Mouse (Mus musculus): Measurements from ENCODE around the gene Mgat5b. TPM values are rescaled to one million over a fixed set of nuclear protein-coding genes. Genes with fewer than 3 reads are reported as not detected.

Gene Mgat5b
- polyA plus RNA-seq, 1 experiment = 95.1 TPM

DNA sequence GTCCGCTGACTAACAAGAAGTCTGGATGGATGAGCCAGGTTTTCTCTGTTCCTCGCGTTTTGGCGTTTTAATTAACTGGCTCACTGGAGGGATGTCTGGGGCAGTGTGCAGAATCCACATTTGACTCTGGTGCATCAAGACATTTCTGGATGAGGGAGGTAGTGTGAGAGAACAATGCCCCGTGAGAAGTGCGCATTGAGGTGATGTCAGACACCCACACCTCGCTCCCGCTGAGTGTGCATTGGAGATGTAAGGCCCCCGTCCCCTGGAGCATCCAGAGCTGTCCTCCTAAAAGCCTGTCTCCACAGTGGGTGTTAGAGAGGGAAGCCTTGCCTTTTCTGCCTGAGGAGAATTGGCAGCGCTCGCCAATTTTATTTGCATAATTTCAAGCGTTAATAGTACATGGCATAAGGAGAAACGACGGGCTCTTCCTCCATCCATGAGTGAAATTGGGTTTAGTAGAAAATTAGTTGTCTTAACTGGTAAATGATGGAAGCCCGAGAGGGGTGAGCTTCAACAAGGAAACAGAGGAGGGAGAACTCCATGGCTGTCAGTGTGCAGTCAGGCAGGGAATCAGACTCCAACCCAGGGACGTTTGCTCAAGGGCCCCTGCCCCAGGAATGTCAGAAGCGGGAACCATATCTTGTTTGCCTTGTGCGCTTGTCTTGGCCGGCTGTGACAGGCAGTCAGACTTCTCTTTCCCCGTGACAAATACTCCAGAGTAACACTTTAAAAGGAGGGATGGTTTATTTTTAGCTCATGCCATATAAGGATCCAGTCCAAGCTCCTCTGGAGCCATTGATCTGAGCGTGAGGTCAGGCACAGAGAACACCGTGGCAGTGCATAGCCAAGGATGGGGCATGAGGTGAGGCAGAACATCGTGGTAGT, 35.8 kb downstream of the Mgat5b start:
- DNase-seq (ENCODE audit: low read depth) = peak; percentile 81
- no peak for TF ChIP-seq CTCF (IDR thresholded peaks at IDR 0.05; ENCODE audit: borderline replicate concordance, extremely low read depth, insufficient read depth, insufficient read length)
- no peak for TF ChIP-seq POLR2A (IDR thresholded peaks at IDR 0.05; ENCODE audit: borderline replicate concordance, extremely low read depth, insufficient read depth, insufficient read length, poor library complexity, severe bottlenecking)

DNA sequence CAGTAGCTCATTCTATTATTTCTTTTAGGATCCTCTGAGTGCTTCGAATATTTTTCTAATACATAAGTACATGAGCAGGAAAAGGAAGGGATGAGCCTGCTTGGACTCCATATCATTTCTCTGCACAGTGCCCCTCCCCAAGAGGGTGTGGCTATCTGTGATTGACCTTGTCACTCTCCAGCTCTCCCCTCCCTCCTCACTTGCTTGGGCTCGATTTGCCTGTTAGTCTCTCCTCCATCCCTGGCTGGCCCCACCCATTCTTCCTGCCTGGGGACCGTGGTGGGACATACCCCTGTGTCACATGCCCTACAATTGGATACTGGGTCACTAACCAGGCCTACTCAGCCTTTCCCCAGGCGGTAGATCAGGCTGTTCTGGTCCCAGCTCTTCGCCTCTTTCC, 39.9 kb downstream of the Mgat5b start:
- no peak for DNase-seq (ENCODE audit: low read depth)
- no peak for TF ChIP-seq CTCF (IDR thresholded peaks at IDR 0.05; ENCODE audit: borderline replicate concordance, extremely low read depth, insufficient read depth, insufficient read length)
- no peak for TF ChIP-seq POLR2A (IDR thresholded peaks at IDR 0.05; ENCODE audit: borderline replicate concordance, extremely low read depth, insufficient read depth, insufficient read length, poor library complexity, severe bottlenecking)

DNA sequence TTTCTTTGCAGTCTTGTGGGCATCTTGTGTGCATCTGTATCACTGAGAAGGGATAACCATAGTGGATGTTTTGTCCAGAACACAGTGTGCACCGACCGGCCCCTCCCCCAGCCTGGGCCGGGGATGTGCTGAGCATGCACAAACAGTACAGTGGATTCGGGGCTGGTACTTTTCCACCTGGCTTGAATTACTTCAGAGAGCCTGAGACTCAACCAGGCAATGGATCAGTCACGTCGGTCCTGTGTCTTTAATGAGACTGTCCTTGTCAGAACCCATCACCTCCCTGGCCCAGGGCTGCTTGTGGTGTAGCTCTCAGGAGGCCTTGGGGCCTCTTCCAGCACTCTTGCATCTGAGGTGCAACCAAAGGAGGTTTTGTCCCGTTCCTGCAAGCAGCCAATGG, 46.4 kb downstream of the Mgat5b start:
- TF ChIP-seq POLR2A (IDR thresholded peaks at IDR 0.05; ENCODE audit: borderline replicate concordance, extremely low read depth, insufficient read depth, insufficient read length, poor library complexity, severe bottlenecking) (no peak), CTCF (IDR thresholded peaks at IDR 0.05; ENCODE audit: borderline replicate concordance, extremely low read depth, insufficient read depth, insufficient read length) (no peak)
- no peak for DNase-seq (ENCODE audit: low read depth)

DNA sequence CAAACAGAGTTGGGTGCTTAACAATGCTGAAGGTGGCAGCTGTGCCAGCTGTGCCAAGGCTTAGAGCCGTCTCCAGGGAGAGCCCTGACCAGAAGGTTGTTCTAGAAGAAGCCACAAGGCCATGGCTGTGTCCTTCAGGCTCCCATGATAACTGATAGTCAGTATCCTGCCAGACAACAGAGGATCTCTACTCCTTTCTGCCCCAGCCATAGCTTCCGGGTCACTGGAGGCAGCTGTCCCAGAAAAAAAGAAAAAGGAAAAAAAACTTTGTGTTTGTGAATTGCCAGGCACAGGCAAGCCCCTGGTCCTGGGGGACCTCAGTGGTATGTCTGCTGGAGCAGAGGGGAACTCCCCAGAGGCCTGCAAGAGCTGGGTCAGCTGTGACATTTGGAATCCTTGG, 47.3 kb downstream of the Mgat5b start:
- no peak for DNase-seq (ENCODE audit: low read depth)
- TF ChIP-seq CTCF (IDR thresholded peaks at IDR 0.05; ENCODE audit: borderline replicate concordance, extremely low read depth, insufficient read depth, insufficient read length) = no peak

DNA sequence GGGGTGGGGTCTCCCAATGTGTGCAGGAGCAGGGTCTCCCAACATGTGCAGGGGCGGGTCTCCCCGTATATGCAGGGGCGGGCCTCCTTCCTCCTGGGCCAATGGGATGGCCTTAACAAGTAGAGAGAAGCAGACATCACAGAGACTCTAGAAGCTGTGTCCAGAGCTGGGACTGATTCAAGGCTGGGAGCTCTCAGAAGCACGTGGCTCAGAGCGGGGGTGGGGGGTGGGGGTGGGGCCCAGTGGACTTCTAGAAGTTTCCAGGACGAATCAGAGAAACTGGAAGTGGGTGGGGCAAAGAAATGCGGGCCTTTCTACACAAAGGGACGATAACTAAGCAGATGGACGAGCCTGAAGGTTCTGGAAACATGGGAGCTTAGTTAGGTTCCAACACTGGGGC, 49.9 kb downstream of the Mgat5b start:
- DNase-seq (ENCODE audit: low read depth) = no peak
- TF ChIP-seq CTCF (IDR thresholded peaks at IDR 0.05; ENCODE audit: borderline replicate concordance, extremely low read depth, insufficient read depth, insufficient read length) (no peak), POLR2A (IDR thresholded peaks at IDR 0.05; ENCODE audit: borderline replicate concordance, extremely low read depth, insufficient read depth, insufficient read length, poor library complexity, severe bottlenecking) (no peak)

DNA sequence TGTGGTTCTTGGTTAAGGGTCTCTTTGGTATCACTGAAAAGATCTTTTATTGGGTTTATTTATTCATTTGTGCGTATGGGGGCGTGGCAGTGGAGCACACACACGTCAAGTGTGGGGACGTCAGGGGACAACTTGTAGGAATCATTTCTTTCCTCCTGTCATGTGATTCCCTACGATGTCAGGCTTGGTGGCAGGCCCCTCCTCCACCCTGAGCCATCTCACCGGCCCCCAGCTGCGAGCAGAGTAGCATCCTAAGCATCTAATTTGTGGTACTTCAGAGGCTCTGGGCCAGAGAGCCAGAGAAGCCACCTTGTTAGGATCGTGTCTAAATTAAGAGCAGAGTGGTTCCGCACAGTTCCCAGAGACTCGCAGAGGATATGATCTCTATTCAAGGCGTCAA, 50.8 kb downstream of the Mgat5b start:
- TF ChIP-seq CTCF (IDR thresholded peaks at IDR 0.05; ENCODE audit: borderline replicate concordance, extremely low read depth, insufficient read depth, insufficient read length) (no peak), POLR2A (IDR thresholded peaks at IDR 0.05; ENCODE audit: borderline replicate concordance, extremely low read depth, insufficient read depth, insufficient read length, poor library complexity, severe bottlenecking) (no peak)
- no peak for DNase-seq (ENCODE audit: low read depth)

DNA sequence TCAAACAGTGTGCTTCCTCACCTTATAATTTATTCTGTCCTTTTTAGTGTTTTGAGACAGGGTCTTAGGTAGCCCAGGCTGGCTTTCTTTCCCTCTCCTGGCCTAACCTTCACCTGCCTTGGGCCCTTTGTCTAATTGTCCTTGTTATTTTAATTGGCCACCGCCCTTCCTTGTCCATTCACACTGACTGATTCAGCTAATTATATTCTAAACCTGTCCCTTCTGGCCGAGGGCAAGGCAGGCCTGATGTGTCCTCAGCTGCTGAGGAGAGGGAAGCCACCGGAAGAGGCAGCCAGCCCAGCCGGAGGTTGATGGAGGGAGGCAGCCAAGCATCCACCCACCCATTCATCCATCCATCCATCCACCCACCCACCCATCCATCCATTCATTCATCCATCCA, 52.2 kb downstream of the Mgat5b start:
- DNase-seq (ENCODE audit: low read depth) = no peak

DNA sequence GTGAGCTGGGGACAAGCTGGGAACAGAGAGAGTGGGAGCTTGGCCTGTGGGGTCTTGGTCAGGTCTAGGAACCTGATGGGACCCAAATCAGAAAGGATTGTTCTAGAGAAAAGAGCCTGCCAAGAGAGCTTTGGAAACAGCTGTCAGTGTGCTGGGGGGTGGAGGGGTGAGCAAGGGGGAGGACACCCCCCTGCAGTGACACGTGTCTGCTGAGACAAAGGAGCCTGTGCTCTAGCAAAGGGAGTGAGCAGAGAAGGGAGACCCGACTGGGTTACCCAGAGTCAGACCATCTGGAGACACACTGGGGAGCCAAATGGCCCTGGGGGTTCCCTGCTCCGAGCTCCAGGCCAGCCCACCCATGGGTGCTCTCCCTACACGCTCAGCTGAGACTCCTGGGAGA, 54.2 kb downstream of the Mgat5b start:
- peak; percentile 82 for DNase-seq (ENCODE audit: low read depth)
- TF ChIP-seq POLR2A (IDR thresholded peaks at IDR 0.05; ENCODE audit: borderline replicate concordance, extremely low read depth, insufficient read depth, insufficient read length, poor library complexity, severe bottlenecking) = no peak
- TF ChIP-seq CTCF (IDR thresholded peaks at IDR 0.05; ENCODE audit: borderline replicate concordance, extremely low read depth, insufficient read depth, insufficient read length) = no peak

More for the DNA sequence above, 52.2 kb downstream of the Mgat5b start:
- TF ChIP-seq POLR2A (IDR thresholded peaks at IDR 0.05; ENCODE audit: borderline replicate concordance, extremely low read depth, insufficient read depth, insufficient read length, poor library complexity, severe bottlenecking) = no peak

DNA sequence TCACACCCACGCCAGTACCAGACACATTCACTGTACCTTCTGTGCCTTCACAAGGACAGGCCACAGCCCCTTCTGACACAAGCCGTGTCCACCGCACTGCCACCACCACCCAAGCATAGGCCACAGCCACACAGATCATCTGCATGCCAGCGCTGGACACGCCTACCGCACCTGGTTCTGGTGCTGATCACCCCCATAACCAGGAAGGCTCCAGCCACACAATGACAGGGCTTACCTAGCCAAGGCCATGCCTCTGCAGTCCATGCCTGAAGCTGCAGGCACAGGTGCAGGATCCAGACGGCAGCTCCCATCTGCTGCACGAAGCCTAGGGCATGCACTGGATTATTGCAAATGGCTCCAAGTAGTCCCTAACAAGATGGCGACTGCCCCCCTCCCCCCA, 54.8 kb downstream of the Mgat5b start:
- TF ChIP-seq POLR2A (IDR thresholded peaks at IDR 0.05; ENCODE audit: borderline replicate concordance, extremely low read depth, insufficient read depth, insufficient read length, poor library complexity, severe bottlenecking) (no peak), CTCF (IDR thresholded peaks at IDR 0.05; ENCODE audit: borderline replicate concordance, extremely low read depth, insufficient read depth, insufficient read length) (no peak)
- no peak for DNase-seq (ENCODE audit: low read depth)

DNA sequence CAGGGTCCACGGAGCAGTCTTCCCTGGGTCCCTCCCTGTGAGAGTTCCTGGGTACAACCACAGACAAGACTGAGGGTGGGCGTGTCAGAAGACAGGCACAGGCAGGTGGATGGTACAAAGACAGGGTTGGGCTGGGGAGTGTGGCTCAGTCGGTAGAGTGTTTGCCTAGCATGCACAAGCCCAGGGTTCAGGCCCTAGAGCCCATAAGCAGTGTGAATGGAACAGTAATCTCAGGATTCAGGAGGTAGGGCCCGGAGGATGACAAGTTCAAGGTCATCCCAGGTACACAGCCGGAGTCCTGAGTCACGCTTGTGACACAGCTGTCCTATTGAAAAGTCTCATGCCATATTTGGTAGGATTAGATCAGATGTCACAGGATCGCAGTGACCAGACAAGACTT, 55.7 kb downstream of the Mgat5b start:
- no peak for DNase-seq (ENCODE audit: low read depth)
- TF ChIP-seq POLR2A (IDR thresholded peaks at IDR 0.05; ENCODE audit: borderline replicate concordance, extremely low read depth, insufficient read depth, insufficient read length, poor library complexity, severe bottlenecking) (no peak), CTCF (IDR thresholded peaks at IDR 0.05; ENCODE audit: borderline replicate concordance, extremely low read depth, insufficient read depth, insufficient read length) (no peak)

DNA sequence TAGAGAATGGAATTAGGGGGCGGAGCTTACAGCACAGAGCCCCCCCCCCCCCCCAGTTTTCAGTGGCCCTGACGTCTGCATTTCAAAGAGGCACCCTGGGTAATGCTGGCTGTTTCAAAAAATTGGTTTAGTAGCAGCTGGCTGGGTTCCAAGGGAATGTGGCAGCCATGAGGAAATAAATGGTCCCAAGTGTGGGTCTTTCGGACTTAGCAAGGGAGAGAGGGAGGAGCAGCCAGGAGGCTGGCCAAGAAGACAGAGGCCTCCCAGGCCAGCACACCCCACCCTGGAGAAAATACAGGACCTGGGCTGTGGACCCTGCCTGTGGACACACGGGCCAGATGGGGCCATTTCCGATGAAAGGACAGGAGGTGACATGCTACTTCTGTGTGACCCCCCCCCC, 61.6 kb downstream of the Mgat5b start:
- peak; percentile 86 for DNase-seq (ENCODE audit: low read depth)
- TF ChIP-seq CTCF (IDR thresholded peaks at IDR 0.05; ENCODE audit: borderline replicate concordance, extremely low read depth, insufficient read depth, insufficient read length) (no peak), POLR2A (IDR thresholded peaks at IDR 0.05; ENCODE audit: borderline replicate concordance, extremely low read depth, insufficient read depth, insufficient read length, poor library complexity, severe bottlenecking) (no peak)

DNA sequence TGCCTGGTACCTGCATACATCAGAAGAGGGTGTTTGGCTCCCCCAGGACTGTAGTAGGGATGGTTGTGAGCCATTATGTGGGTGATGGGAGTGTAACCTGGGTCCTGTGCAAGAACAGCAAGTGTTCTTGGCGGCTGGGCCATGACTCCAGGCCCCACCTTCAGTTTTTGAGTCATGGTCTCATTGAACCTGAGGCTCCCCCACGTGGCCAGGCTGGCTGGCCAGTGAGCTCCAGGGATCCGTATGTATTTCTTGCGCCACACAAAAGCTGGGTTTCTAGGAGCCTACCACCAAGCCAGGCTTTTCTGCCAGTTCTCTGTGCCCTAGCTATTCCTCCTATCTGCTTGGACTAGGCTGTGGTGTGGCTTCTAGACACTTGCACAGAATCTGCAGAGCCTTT, 63.9 kb downstream of the Mgat5b start:
- no peak for DNase-seq (ENCODE audit: low read depth)
- TF ChIP-seq CTCF (IDR thresholded peaks at IDR 0.05; ENCODE audit: borderline replicate concordance, extremely low read depth, insufficient read depth, insufficient read length) = no peak
- no peak for TF ChIP-seq POLR2A (IDR thresholded peaks at IDR 0.05; ENCODE audit: borderline replicate concordance, extremely low read depth, insufficient read depth, insufficient read length, poor library complexity, severe bottlenecking)
